Mouse (Mus musculus) liver, postnatal 0 days (tissue): ENCODE data around the gene Carnmt1.
A peak's percentile ranks its signal among the peaks of the same experiment; 100 is the strongest.

Experiments used
- CTCF ChIP-seq: sonication (generic); IDR thresholded peaks from 2 replicates; pipeline ENCODE4 v1.5.1; 2016; ENCODE audit warnings: antibody characterized with exemption, low read depth
- EP300 ChIP-seq: IDR thresholded peaks from 2 replicates; pipeline ENCODE4 v1.6.1; 2016; ENCODE audit warnings: antibody characterized with exemption, low read depth, mild to moderate bottlenecking

GRCm38 (mm10) chr19:18712153-18712865 lies 41.7 kb downstream of the Carnmt1 start:
- TF ChIP-seq CTCF (no peak), EP300 (peak; percentile 82)
